Mouse (Mus musculus) G1E (cell line): ENCODE measurements around the gene Tfam. TPM values are rescaled to one million over a fixed set of nuclear protein-coding genes. Genes with fewer than 3 reads are reported as not detected.

Source experiments
- ATAC-seq: 2 replicates; pipeline ENCODE4 v1.8.0; 2016; ENCODE audit warnings: mild to moderate bottlenecking; ENCODE audit not compliant: insufficient number of reproducible peaks, poor library complexity, low FRiP score, severe bottlenecking; ENCODE audit errors: extremely low read depth
- DNase-seq: peaks from one replicate; pipeline ENCODE4 v3.0.0; 2012; ENCODE audit warnings: low spot score
- H3K27me3 ChIP-seq: 2 replicates; pipeline ENCODE4 v1.6.1; 2012; ENCODE audit warnings: mild to moderate bottlenecking, low read length, inconsistent platforms; ENCODE audit not compliant: insufficient read depth
- H3K36me3 ChIP-seq: replicated peaks from 2 replicates; pipeline ENCODE3; 2012; ENCODE audit warnings: mild to moderate bottlenecking, inconsistent platforms
- H3K4me1 ChIP-seq: 2 replicates; pipeline ENCODE4 v1.6.1; 2012; ENCODE audit warnings: low read depth, low read length, inconsistent platforms, mixed read lengths; ENCODE audit not compliant: insufficient read depth
- H3K4me3 ChIP-seq: 2 replicates; pipeline ENCODE4 v1.5.1; 2012; ENCODE audit warnings: low read depth, mild to moderate bottlenecking, inconsistent platforms, low read length, moderate library complexity, mixed read lengths
- H3K9me3 ChIP-seq: replicated peaks from 2 replicates; pipeline ENCODE4 v1.6.1; 2012; ENCODE audit warnings: inconsistent platforms
- CTCF ChIP-seq: IDR thresholded peaks from 2 replicates; pipeline ENCODE4 v1.5.1; 2012; ENCODE audit warnings: low read depth, low read length, inconsistent platforms, mixed read lengths
- GATA1 ChIP-seq: IDR thresholded peaks from 2 replicates; pipeline ENCODE4 v1.6.1; 2012; ENCODE audit warnings: borderline replicate concordance, low read length, inconsistent platforms, mixed read lengths
- GATA2 ChIP-seq: IDR thresholded peaks from 2 replicates; pipeline ENCODE4 v1.6.1; 2012; ENCODE audit warnings: low read depth, low read length, inconsistent platforms, borderline replicate concordance
- POLR2AphosphoS5 ChIP-seq: IDR thresholded peaks from 2 replicates; pipeline ENCODE4 v1.6.1; 2012; ENCODE audit warnings: low read depth, low read length, inconsistent platforms; ENCODE audit not compliant: insufficient replicate concordance
- TAL1 ChIP-seq: conservative IDR thresholded peaks from 2 replicates; pipeline ENCODE4 v1.6.1; 2012; ENCODE audit warnings: low read depth, low read length, inconsistent platforms, mixed read lengths
- polyA plus RNA-seq: library from polyadenylated mRNA; stranded (reverse); fragments of >175 nt; gene quantifications from 2 replicates; pipeline ENCODE4 v1.2.3, GENCODE M21; 2012
- total RNA-seq, 2 experiments: library from RNA; stranded (forward) in 1 of 2; stranded (reverse) in 1 of 2; fragments of 200-1000 nt in 1 of 2; fragments of >200 nt in 1 of 2; fragmentation: Nextera tagmentation in 1 of 2; gene quantifications; 2 replicates each; pipeline ENCODE4 v1.2.3; 2014 to 2017

The Tfam gene
- total and polyA plus RNA-seq, 3 experiments, result 12.9 to 119 (median 30.1) TPM

GRCm38 (mm10) chr10:71237516-71238239 is 402 bp downstream of the Tfam start:
- ATAC-seq, result peak; percentile 91
- peaks cover 32% of the 10 kb centered on the region for H3K36me3 ChIP-seq
- TF ChIP-seq POLR2AphosphoS5, result no peak
- peaks cover 20% of the 10 kb centered on the region for H3K27me3 ChIP-seq
- peaks cover 27% of the 10 kb centered on the region for H3K4me1 ChIP-seq
- peak overlapping the region; percentile 100 for H3K4me3 ChIP-seq
- DNase-seq, result peak; percentile 89
- H3K9me3 ChIP-seq, result no peaks in the 10 kb centered on the region

- Histone ChIP-seq H3K36me3 (peaks cover 59% of the 10 kb centered on the region), H3K9me3 (no peaks in the 10 kb centered on the region), H3K4me1 (peaks cover 21% of the 10 kb centered on the region), H3K27me3 (no peaks in the 10 kb centered on the region), H3K4me3 (no peak overlapping the region)
- DNase-seq, result no peak
- TF ChIP-seq CTCF (no peak), POLR2AphosphoS5 (no peak), TAL1 (no peak), GATA1 (no peak), GATA2 (no peak)
- ATAC-seq, result no peak
Observed at GRCm38 (mm10) chr10:71234071-71234470, 4.0 kb downstream of the Tfam start.

GRCm38 (mm10) chr10:71225894-71226293 is 12.2 kb downstream of the Tfam start:
- H3K4me3 ChIP-seq, result no peak overlapping the region
- ATAC-seq, result peak; percentile 54; the same call in 1 of the 2 replicates
- TF ChIP-seq CTCF (peak; percentile 78), POLR2AphosphoS5 (no peak)
- no peaks in the 10 kb centered on the region for H3K9me3 ChIP-seq
- no peaks in the 10 kb centered on the region for H3K4me1 ChIP-seq
- no peaks in the 10 kb centered on the region for H3K27me3 ChIP-seq
- peaks cover 87% of the 10 kb centered on the region for H3K36me3 ChIP-seq
- DNase-seq, result peak; percentile 31

- Histone ChIP-seq H3K36me3 (peaks cover 70% of the 10 kb centered on the region), H3K9me3 (no peaks in the 10 kb centered on the region), H3K4me1 (no peaks in the 10 kb centered on the region), H3K4me3 (no peak overlapping the region), H3K27me3 (no peaks in the 10 kb centered on the region)
- DNase-seq (no peak), ATAC-seq (no peak)
- TF ChIP-seq CTCF, result no peak
- TF ChIP-seq TAL1, result no peak
- no peak for TF ChIP-seq GATA1
- no peak for TF ChIP-seq GATA2
- TF ChIP-seq POLR2AphosphoS5, result no peak
Observed at GRCm38 (mm10) chr10:71223101-71223500, 15.0 kb downstream of the Tfam start.

GRCm38 (mm10) chr10:71222639-71223038 is 15.4 kb downstream of the Tfam start:
- Histone ChIP-seq H3K27me3 (no peaks in the 10 kb centered on the region), H3K4me1 (no peaks in the 10 kb centered on the region), H3K36me3 (peaks cover 69% of the 10 kb centered on the region), H3K9me3 (no peaks in the 10 kb centered on the region), H3K4me3 (no peak overlapping the region)
- ATAC-seq (no peak), DNase-seq (no peak)
- TF ChIP-seq GATA1 (no peak), GATA2 (no peak), POLR2AphosphoS5 (no peak), CTCF (no peak), TAL1 (no peak)

GRCm38 (mm10) chr10:71218228-71218892 is 19.7 kb downstream of the Tfam start:
- DNase-seq (peak; percentile 39), ATAC-seq (peak; percentile 73)
- Histone ChIP-seq H3K4me3 (no peak overlapping the region), H3K27me3 (no peaks in the 10 kb centered on the region), H3K36me3 (peaks cover 30% of the 10 kb centered on the region), H3K9me3 (no peaks in the 10 kb centered on the region), H3K4me1 (no peaks in the 10 kb centered on the region)
- TF ChIP-seq CTCF (peak; percentile 66; the same call in 1 of the 2 replicates), GATA2 (no peak), POLR2AphosphoS5 (no peak), TAL1 (no peak)

GRCm38 (mm10) chr10:71215996-71216395 is 22.1 kb downstream of the Tfam start:
- H3K4me3 ChIP-seq, result no peak overlapping the region
- H3K9me3 ChIP-seq, result 0 out of 2 replicates have a peak, but pooled peaks cover 3% of the 10 kb centered on the region
- H3K36me3 ChIP-seq, result peaks cover 11% of the 10 kb centered on the region
- TF ChIP-seq GATA2 (no peak), GATA1 (no peak), CTCF (no peak), POLR2AphosphoS5 (no peak), TAL1 (no peak)
- no peak for ATAC-seq
- H3K4me1 ChIP-seq, result no peaks in the 10 kb centered on the region
- no peaks in the 10 kb centered on the region for H3K27me3 ChIP-seq
- no peak for DNase-seq
